Mouse (Mus musculus): ENCODE measurements around the gene Foxq1. TPM values are rescaled to one million over a fixed set of nuclear protein-coding genes. Genes with fewer than 3 reads are reported as not detected.
A peak's percentile ranks its signal among the peaks of the same experiment; 100 is the strongest.

The Foxq1 gene
- 2.0 and 2.2 TPM in 2 replicates for polyA plus RNA-seq (2014; fragmentation: Nextera tagmentation; extraction: Ambion mirVana)

DNA sequence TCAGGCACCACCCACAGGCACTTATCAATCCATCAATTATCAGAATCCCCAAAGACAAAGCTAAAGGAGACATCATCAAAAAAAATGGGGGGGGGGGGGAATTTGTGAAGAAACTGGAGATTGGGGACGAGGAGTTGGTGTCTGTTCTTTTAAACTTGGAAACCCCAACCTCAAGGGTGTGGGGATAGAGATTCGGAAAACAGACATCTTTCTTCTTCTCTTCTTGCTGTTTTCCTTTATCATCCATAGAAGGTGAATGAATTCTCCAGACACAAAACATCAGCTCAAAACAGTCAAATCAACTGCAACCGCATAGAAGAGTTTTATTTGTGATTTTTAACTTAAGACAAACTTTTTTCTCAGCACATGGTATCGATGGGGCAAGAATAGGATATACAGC is at the start of gene Foxq1:
TSS of gene Foxq1 (plus strand) at position 301 of the 400 bp plus-strand sequence.
- peaks cover 67% of the 10 kb centered on the region for H3K27me3 ChIP-seq (ENCODE audit: control insufficient read depth, insufficient read depth, low read length)
- H3K9ac ChIP-seq (replicated peaks; ENCODE audit: low read length): no peak within 1 kb of the TSS
- no peaks in the 10 kb centered on the region for H3K9me3 ChIP-seq (ENCODE audit: control insufficient read depth, low read length)
- WGBS: 75% methylated on average over 4 of the region's 4 CpGs
- H3K4me1 ChIP-seq (ENCODE audit: control insufficient read depth, insufficient read depth, low read length): peaks cover 12% of the 10 kb centered on the region; the same call in 1 of the 2 replicates
- H3K4me3 ChIP-seq (replicated peaks; ENCODE audit: low read depth, low read length): no peak within 1 kb of the TSS
- no peak within 1 kb of the TSS for H3K27ac ChIP-seq (replicated peaks; ENCODE audit: low read depth, low read length)
- DNase-seq (no peak), ATAC-seq (ENCODE audit: low FRiP score, low TSS enrichment) (no peak)
- H3K36me3 ChIP-seq (ENCODE audit: control insufficient read depth, insufficient read depth, low read length): no peaks in the 10 kb centered on the region
- H3K4me2 ChIP-seq (ENCODE audit: low read length): no peak within 1 kb of the TSS

DNA sequence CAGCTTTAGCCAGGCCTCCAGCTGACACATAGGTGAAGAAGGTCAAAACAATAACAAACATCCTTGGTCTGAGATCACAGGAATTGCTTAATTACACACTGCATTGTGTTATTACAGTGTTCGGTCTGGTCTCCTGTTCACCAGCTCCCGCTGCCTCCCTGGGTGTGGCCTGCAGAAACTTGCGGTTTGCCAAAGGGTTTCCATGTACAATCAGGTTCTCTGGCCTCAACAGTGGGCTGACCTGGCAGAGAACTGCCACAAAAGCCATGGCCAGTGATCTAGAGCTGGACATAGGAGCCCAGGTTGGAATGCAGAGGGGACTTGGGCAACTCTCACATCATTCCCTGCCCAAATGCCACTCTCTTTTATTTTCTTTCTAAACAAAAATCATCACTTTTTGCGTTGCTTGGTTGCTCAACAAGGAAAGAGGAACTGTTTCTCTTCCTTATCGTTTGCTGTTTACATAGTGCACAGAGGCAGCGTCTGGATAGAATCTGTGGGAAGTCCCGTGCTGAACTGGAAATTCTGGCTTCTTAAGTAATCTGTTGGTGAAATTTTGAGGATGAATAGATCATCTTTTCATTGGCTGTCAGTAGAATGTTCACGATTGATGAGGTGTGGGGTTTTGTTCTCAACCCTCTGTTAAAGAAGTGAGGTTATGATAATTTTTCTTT is 49.3 kb upstream of the Foxq1 start:
- Histone ChIP-seq H3K4me3 (replicated peaks; ENCODE audit: low read depth, low read length) (no peak overlapping the region), H3K27me3 (ENCODE audit: control insufficient read depth, insufficient read depth, low read length) (no peaks in the 10 kb centered on the region), H3K27ac (replicated peaks; ENCODE audit: low read depth, low read length) (no peak overlapping the region), H3K4me1 (ENCODE audit: control insufficient read depth, insufficient read depth, low read length) (no peaks in the 10 kb centered on the region), H3K9ac (replicated peaks; ENCODE audit: low read length) (no peak overlapping the region), H3K36me3 (ENCODE audit: control insufficient read depth, insufficient read depth, low read length) (no peaks in the 10 kb centered on the region), H3K4me2 (ENCODE audit: low read length) (no peak overlapping the region), H3K9me3 (ENCODE audit: control insufficient read depth, low read length) (no peaks in the 10 kb centered on the region)
- no peak for DNase-seq
- WGBS: 94% methylated on average over 8 of the region's 8 CpGs
- ATAC-seq (ENCODE audit: low FRiP score, low TSS enrichment): no peak

DNA sequence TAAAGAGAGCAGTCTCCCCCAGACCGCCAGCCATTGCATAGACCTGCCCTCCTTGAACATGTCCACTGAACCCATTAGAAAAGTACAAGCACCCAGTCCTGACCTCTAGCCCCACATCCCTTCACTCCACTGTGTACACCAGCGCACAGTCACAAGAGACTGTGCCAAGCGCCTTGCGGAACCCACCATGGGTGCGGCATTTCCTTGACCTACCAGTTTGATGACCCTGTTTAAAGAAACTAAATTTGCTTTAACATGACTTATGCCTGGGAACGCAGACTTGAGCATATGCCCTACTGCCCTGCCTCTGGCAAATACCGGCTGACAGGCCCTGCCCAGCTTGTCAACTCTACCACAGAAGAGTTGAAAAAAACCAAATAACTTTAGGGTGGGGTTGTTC is 40.7 kb upstream of the Foxq1 start:
- Histone ChIP-seq H3K4me2 (ENCODE audit: low read length) (no peak overlapping the region), H3K27ac (replicated peaks; ENCODE audit: low read depth, low read length) (no peak overlapping the region), H3K27me3 (ENCODE audit: control insufficient read depth, insufficient read depth, low read length) (no peaks in the 10 kb centered on the region), H3K9ac (replicated peaks; ENCODE audit: low read length) (no peak overlapping the region), H3K4me1 (ENCODE audit: control insufficient read depth, insufficient read depth, low read length) (no peaks in the 10 kb centered on the region), H3K36me3 (ENCODE audit: control insufficient read depth, insufficient read depth, low read length) (no peaks in the 10 kb centered on the region), H3K9me3 (ENCODE audit: control insufficient read depth, low read length) (no peaks in the 10 kb centered on the region), H3K4me3 (replicated peaks; ENCODE audit: low read depth, low read length) (no peak overlapping the region)
- no peak for ATAC-seq (ENCODE audit: low FRiP score, low TSS enrichment)
- no peak for DNase-seq
- WGBS: 96% methylated on average over 7 of the region's 7 CpGs

DNA sequence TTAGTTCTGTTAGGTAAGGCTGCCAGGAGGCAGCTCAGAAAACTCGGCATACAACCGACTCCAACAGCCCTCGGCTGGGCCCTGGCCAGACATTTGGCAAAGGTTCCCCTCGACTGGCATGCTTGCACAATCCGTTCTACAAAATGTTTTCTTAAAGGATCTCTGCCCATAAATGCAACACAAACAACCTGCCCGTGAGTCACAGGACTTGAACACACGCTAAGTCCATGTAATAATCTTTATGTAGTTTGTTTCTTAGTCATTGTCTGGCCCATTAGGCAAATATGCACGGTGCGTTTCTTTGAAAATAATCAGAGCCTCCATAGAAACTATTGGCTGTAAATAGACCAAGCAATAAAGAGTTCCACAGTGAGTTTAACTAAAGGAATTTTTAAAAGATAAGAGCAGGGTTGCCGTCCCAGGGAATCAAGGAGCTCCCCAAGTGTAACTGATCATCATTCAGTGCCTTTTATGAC is 37.5 kb upstream of the Foxq1 start:
- no peaks in the 10 kb centered on the region for H3K4me1 ChIP-seq (ENCODE audit: control insufficient read depth, insufficient read depth, low read length)
- 82% methylated on average over 10 of the region's 10 CpGs for WGBS
- no peak overlapping the region for H3K4me3 ChIP-seq (replicated peaks; ENCODE audit: low read depth, low read length)
- peak; percentile 7 for DNase-seq
- H3K36me3 ChIP-seq (ENCODE audit: control insufficient read depth, insufficient read depth, low read length): no peaks in the 10 kb centered on the region
- H3K9me3 ChIP-seq (ENCODE audit: control insufficient read depth, low read length): no peaks in the 10 kb centered on the region
- no peak overlapping the region for H3K4me2 ChIP-seq (ENCODE audit: low read length)
- no peaks in the 10 kb centered on the region for H3K27me3 ChIP-seq (ENCODE audit: control insufficient read depth, insufficient read depth, low read length)
- H3K27ac ChIP-seq (replicated peaks; ENCODE audit: low read depth, low read length): no peak overlapping the region
- ATAC-seq (ENCODE audit: low FRiP score, low TSS enrichment): no peak
- no peak overlapping the region for H3K9ac ChIP-seq (replicated peaks; ENCODE audit: low read length)

DNA sequence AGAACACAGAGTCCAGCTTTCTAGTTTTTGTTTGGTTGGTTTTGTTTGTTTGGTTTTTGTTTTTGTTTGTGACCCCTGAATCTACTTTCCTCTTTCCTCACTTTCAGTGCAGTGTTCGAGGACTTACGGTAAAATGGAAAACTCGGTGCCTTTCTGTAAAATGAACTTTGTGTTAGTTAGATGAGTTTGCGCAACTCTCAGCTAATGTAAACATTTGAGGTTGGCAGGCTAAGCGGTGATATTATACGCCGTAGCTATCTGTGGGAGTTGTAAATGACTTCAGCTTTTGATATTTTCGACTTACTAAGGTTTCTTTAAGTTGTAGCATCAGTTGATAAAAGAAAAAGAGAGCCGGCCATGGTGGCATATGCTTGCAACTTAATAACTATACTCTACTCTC is 37.0 kb upstream of the Foxq1 start:
- Histone ChIP-seq H3K36me3 (ENCODE audit: control insufficient read depth, insufficient read depth, low read length) (no peaks in the 10 kb centered on the region), H3K9ac (replicated peaks; ENCODE audit: low read length) (no peak overlapping the region), H3K9me3 (ENCODE audit: control insufficient read depth, low read length) (no peaks in the 10 kb centered on the region), H3K4me3 (replicated peaks; ENCODE audit: low read depth, low read length) (no peak overlapping the region), H3K4me1 (ENCODE audit: control insufficient read depth, insufficient read depth, low read length) (no peaks in the 10 kb centered on the region), H3K27ac (replicated peaks; ENCODE audit: low read depth, low read length) (no peak overlapping the region), H3K4me2 (ENCODE audit: low read length) (no peak overlapping the region), H3K27me3 (ENCODE audit: control insufficient read depth, insufficient read depth, low read length) (no peaks in the 10 kb centered on the region)
- no peak for DNase-seq
- ATAC-seq (ENCODE audit: low FRiP score, low TSS enrichment): no peak
- WGBS: 91% methylated on average over 9 of the region's 9 CpGs

DNA sequence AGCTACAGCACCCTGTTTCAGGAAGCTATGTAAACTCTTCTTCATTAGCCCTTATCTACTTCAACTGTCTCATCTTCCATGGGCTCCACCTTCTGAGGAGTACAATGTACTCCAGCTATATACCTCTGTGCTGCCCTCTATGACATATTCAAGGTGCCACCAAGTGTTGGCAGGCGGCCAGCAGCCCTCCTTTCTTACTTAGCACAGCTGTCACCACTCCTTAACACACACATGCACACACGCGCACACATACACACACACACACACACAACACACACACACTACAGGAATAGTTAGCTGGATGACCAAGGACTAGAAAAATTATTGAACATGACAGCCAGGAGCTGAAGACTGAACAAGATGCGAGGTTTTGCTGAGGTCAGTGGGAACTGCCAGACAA is 31.0 kb upstream of the Foxq1 start:
- Histone ChIP-seq H3K9ac (replicated peaks; ENCODE audit: low read length) (no peak overlapping the region), H3K4me3 (replicated peaks; ENCODE audit: low read depth, low read length) (no peak overlapping the region), H3K27me3 (ENCODE audit: control insufficient read depth, insufficient read depth, low read length) (no peaks in the 10 kb centered on the region), H3K36me3 (ENCODE audit: control insufficient read depth, insufficient read depth, low read length) (no peaks in the 10 kb centered on the region), H3K9me3 (ENCODE audit: control insufficient read depth, low read length) (no peaks in the 10 kb centered on the region), H3K4me1 (ENCODE audit: control insufficient read depth, insufficient read depth, low read length) (no peaks in the 10 kb centered on the region), H3K4me2 (ENCODE audit: low read length) (no peak overlapping the region), H3K27ac (replicated peaks; ENCODE audit: low read depth, low read length) (no peak overlapping the region)
- WGBS: 95% methylated on average over 4 of the region's 4 CpGs
- ATAC-seq (ENCODE audit: low FRiP score, low TSS enrichment): 0 out of 2 replicates have a peak, but pooled peaks have one; percentile 27
- no peak for DNase-seq

DNA sequence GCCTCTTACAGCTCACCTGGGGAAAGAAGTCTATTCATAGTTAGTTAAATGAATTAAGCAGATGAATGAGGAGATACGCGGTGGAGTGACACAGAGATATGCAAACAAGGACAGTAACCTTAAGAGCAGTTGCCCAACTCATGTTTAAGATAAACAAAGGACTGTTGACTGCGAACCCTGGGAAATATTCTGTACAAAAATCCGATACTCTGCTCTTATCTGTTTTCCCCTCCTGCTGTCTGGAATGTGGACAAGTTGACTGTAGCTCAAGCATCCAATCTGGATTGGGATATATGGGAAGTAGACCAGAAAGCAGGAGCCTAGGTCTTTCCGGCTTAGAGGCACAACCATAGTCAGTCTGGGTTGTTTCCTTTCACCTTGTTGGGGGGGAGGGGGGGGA is 24.7 kb upstream of the Foxq1 start:
- no peak for ATAC-seq (ENCODE audit: low FRiP score, low TSS enrichment)
- Histone ChIP-seq H3K36me3 (ENCODE audit: control insufficient read depth, insufficient read depth, low read length) (no peaks in the 10 kb centered on the region), H3K9me3 (ENCODE audit: control insufficient read depth, low read length) (no peaks in the 10 kb centered on the region), H3K4me2 (ENCODE audit: low read length) (no peak overlapping the region), H3K27ac (replicated peaks; ENCODE audit: low read depth, low read length) (no peak overlapping the region), H3K27me3 (ENCODE audit: control insufficient read depth, insufficient read depth, low read length) (no peaks in the 10 kb centered on the region), H3K9ac (replicated peaks; ENCODE audit: low read length) (no peak overlapping the region), H3K4me3 (replicated peaks; ENCODE audit: low read depth, low read length) (no peak overlapping the region), H3K4me1 (ENCODE audit: control insufficient read depth, insufficient read depth, low read length) (no peaks in the 10 kb centered on the region)
- 87% methylated on average over 5 of the region's 5 CpGs for WGBS
- DNase-seq: no peak

DNA sequence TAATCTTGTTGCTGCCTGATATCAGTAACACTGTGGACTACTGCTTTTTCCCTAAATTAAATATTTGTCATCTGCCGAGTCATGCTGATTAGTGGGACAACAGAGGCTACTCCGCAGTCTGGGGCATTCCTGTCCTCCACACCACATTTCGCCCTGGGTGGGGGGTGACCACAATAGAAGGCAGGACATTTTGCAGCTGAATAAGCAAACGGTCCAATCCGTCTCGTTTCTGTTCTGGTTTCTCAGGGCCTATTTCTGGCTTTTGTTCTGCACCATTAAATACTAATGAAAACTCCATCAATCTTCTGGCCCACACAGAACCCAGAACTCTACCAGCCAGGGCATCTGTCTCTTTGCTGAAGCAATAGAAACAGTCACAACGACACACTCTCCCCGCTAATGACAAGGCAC is 24.3 kb upstream of the Foxq1 start:
- Histone ChIP-seq H3K4me2 (ENCODE audit: low read length) (no peak overlapping the region), H3K36me3 (ENCODE audit: control insufficient read depth, insufficient read depth, low read length) (no peaks in the 10 kb centered on the region), H3K4me3 (replicated peaks; ENCODE audit: low read depth, low read length) (no peak overlapping the region), H3K9me3 (ENCODE audit: control insufficient read depth, low read length) (no peaks in the 10 kb centered on the region), H3K9ac (replicated peaks; ENCODE audit: low read length) (no peak overlapping the region), H3K27ac (replicated peaks; ENCODE audit: low read depth, low read length) (no peak overlapping the region), H3K27me3 (ENCODE audit: control insufficient read depth, insufficient read depth, low read length) (no peaks in the 10 kb centered on the region), H3K4me1 (ENCODE audit: control insufficient read depth, insufficient read depth, low read length) (no peaks in the 10 kb centered on the region)
- DNase-seq: no peak
- no peak for ATAC-seq (ENCODE audit: low FRiP score, low TSS enrichment)
- WGBS: 57% methylated on average over 8 of the region's 8 CpGs

DNA sequence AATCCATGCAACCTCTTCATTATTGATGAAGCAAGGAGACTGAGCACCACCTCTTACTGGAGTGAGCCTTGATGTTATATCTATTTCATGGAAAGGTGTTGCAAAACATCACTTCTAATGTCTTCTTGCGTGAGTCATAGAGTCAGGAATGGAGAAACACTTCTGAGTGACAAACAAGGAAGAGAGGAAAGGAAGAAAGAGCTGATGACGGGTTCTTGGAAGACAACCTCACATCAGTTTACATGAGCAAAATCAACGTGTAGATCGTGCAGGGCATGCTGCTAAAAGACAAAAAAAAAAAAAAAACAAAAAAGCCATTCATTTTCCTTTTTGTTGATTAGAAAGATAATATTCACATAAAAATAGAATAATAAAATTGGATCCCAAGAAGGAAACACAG is 21.2 kb upstream of the Foxq1 start:
- DNase-seq: no peak
- Histone ChIP-seq H3K4me1 (ENCODE audit: control insufficient read depth, insufficient read depth, low read length) (no peaks in the 10 kb centered on the region), H3K4me3 (replicated peaks; ENCODE audit: low read depth, low read length) (no peak overlapping the region), H3K36me3 (ENCODE audit: control insufficient read depth, insufficient read depth, low read length) (no peaks in the 10 kb centered on the region), H3K27me3 (ENCODE audit: control insufficient read depth, insufficient read depth, low read length) (no peaks in the 10 kb centered on the region), H3K9ac (replicated peaks; ENCODE audit: low read length) (no peak overlapping the region), H3K27ac (replicated peaks; ENCODE audit: low read depth, low read length) (no peak overlapping the region), H3K4me2 (ENCODE audit: low read length) (no peak overlapping the region), H3K9me3 (ENCODE audit: control insufficient read depth, low read length) (no peaks in the 10 kb centered on the region)
- 92% methylated on average over 4 of the region's 4 CpGs for WGBS
- ATAC-seq (ENCODE audit: low FRiP score, low TSS enrichment): no peak

Measured in midbrain, embryonic 14.5 days (tissue).